Mouse (Mus musculus) lung, adult 2 months (tissue): ENCODE measurements around the gene Ncapg2.

ENCODE experiments used
- CTCF ChIP-seq: fragments of 200-500 bp; IDR thresholded peaks from 2 replicates; pipeline ENCODE4 v1.5.1; 2011; ENCODE audit warnings: mild to moderate bottlenecking, low read length, control low read depth; ENCODE audit not compliant: insufficient read depth
- POLR2A ChIP-seq: fragments of 200-500 bp; IDR thresholded peaks from 2 replicates; pipeline ENCODE4 v1.6.1; 2011; ENCODE audit warnings: low read depth, mild to moderate bottlenecking, control low read depth, low read length, borderline replicate concordance; ENCODE audit errors: extremely low read depth

DNA sequence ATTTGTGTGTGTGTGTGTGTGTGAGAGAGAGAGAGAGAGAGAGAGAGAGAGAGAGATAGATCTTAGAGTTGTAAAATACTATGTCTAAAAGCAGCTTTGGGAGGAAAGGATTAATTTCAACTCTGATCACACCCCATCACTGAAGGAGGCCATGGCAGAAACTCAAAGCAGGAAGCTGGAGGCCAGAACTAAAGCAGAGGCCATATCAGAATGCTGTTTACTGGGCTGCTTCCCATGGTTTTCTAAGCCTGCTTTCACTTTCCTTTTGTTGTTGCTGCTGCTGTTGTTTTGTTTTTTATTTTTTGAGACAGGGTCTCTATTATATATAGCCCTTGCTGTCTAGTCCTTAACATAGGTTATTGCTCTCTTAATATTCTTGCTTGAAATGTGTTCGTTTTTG lies 11.3 kb downstream of the Ncapg2 start:
- no peak for TF ChIP-seq CTCF
- TF ChIP-seq POLR2A = no peak
